Mouse (Mus musculus) bone marrow, adult 2 months (tissue): Measurements from ENCODE around the gene Ccdc32. TPM values are rescaled to one million over a fixed set of nuclear protein-coding genes. Genes with fewer than 3 reads are reported as not detected.

ENCODE experiments used
- H3K27ac ChIP-seq: fragments of 200-500 bp; 2 replicates; pipeline ENCODE4 v1.5.1; 2012; ENCODE audit warnings: low read depth, mild to moderate bottlenecking, control low read depth, inconsistent platforms, low read length; ENCODE audit not compliant: control insufficient read depth, poor library complexity, insufficient read depth
- H3K4me1 ChIP-seq: fragments of 200-500 bp; 2 replicates; pipeline ENCODE4 v1.6.1; 2011; ENCODE audit warnings: low read length; ENCODE audit not compliant: control insufficient read depth, insufficient read depth
- H3K4me3 ChIP-seq: fragments of 200-500 bp; replicated peaks from 2 replicates; pipeline ENCODE3; 2011; ENCODE audit warnings: mild to moderate bottlenecking, low read depth, low read length, control low read depth; ENCODE audit not compliant: control insufficient read depth
- CTCF ChIP-seq: fragments of 200-500 bp; IDR thresholded peaks from 2 replicates; pipeline ENCODE4 v1.5.1; 2011; ENCODE audit warnings: low read length, control low read depth; ENCODE audit not compliant: control insufficient read depth, insufficient read depth
- POLR2A ChIP-seq: fragments of 200-500 bp; IDR thresholded peaks from 2 replicates; pipeline ENCODE4 v1.6.1; 2011; ENCODE audit warnings: low read depth, mild to moderate bottlenecking, control low read depth, low read length, borderline replicate concordance; ENCODE audit not compliant: control insufficient read depth
- WGBS: fragments of 180-500 bp; shearing (Covaris S2); methylation state at CpG from one replicate; pipeline ENCODE4 v1.1.7; 2018; 5-methylcytosine and 5-hydroxymethylcytosine counted together
- polyA plus RNA-seq: library from polyadenylated mRNA; stranded (reverse); fragments of >200 nt; gene quantifications from 2 replicates; pipeline ENCODE4 v1.2.4, GENCODE M21; 2011; ENCODE audit warnings: low replicate concordance; ENCODE audit not compliant: missing spikeins, insufficient read depth, insufficient read length

Ccdc32 gene
- polyA plus RNA-seq, 1 experiment: 9.7 TPM

- H3K27ac ChIP-seq: no peak overlapping the region; the same call in 1 of the 2 replicates
- 2% methylated on average over 57 of the region's 57 CpGs for WGBS
- H3K4me3 ChIP-seq: peak overlapping the region; percentile 49
- TF ChIP-seq POLR2A (no peak), CTCF (peak; percentile 74)
- peaks cover 1% of the 10 kb centered on the region; the same call in 1 of the 2 replicates for H3K4me1 ChIP-seq
Observed at GRCm38 (mm10) chr2:118976282-118976929, 52.8 kb downstream of the Ccdc32 start.

GRCm38 (mm10) chr2:118975855-118976254, 53.3 kb downstream of the Ccdc32 start:
- no peak overlapping the region; the same call in 1 of the 2 replicates for H3K27ac ChIP-seq

GRCm38 (mm10) chr2:118972687-118973376, 56.4 kb downstream of the Ccdc32 start:
- H3K4me1 ChIP-seq: peaks cover 1% of the 10 kb centered on the region; the same call in 1 of the 2 replicates
- H3K4me3 ChIP-seq: peak overlapping the region; percentile 43
- H3K27ac ChIP-seq: no peak overlapping the region
- TF ChIP-seq CTCF (peak; percentile 74), POLR2A (peak; percentile 55; the same call in 1 of the 2 replicates)
- under 1% methylated on average over 33 of the region's 33 CpGs for WGBS

More at GRCm38 (mm10) chr2:118975855-118976254, 53.3 kb downstream of the Ccdc32 start:
- peak overlapping the region; percentile 49 for H3K4me3 ChIP-seq
- peaks cover 1% of the 10 kb centered on the region; the same call in 1 of the 2 replicates for H3K4me1 ChIP-seq
- under 1% methylated on average over 15 of the region's 15 CpGs for WGBS
- no peak for TF ChIP-seq POLR2A
- no peak for TF ChIP-seq CTCF

- 30% methylated on average over 5 of the region's 5 CpGs for WGBS
- Histone ChIP-seq H3K4me1 (peaks cover 1% of the 10 kb centered on the region; the same call in 1 of the 2 replicates), H3K4me3 (no peak overlapping the region), H3K27ac (no peak overlapping the region)
- no peak for TF ChIP-seq POLR2A
- TF ChIP-seq CTCF: no peak
Observed at GRCm38 (mm10) chr2:118972048-118972447, 57.1 kb downstream of the Ccdc32 start.

GRCm38 (mm10) chr2:118969585-118970147, 59.5 kb downstream of the Ccdc32 start:
- peaks cover 1% of the 10 kb centered on the region; the same call in 1 of the 2 replicates for H3K4me1 ChIP-seq
- WGBS: 79% methylated on average over 11 of the region's 11 CpGs
- H3K27ac ChIP-seq: no peak overlapping the region
- no peak overlapping the region for H3K4me3 ChIP-seq
- TF ChIP-seq POLR2A: no peak

Other genes starting within 250 kb of the Ccdc32 start
- gene Disp2, start 249.7 kb downstream of the Ccdc32 start, polyA plus RNA-seq: not detected in 2 replicates
- 101 and 133 TPM in 2 replicates for gene Knstrn, start 215.4 kb downstream of the Ccdc32 start, polyA plus RNA-seq
- gene Ivd, start 167.4 kb downstream of the Ccdc32 start, polyA plus RNA-seq: 16.0 and 19.9 TPM in 2 replicates
- 6.6 and 8.7 TPM in 2 replicates for gene Bahd1, start 129.0 kb downstream of the Ccdc32 start, polyA plus RNA-seq
- 1.1 and 2.3 TPM in 2 replicates for gene Chst14, start 102.9 kb downstream of the Ccdc32 start, polyA plus RNA-seq
- 1.5 and 2.4 TPM in 2 replicates for gene Rpusd2, start 5.4 kb upstream of the Ccdc32 start, polyA plus RNA-seq
- 14.8 and 21.4 TPM in 2 replicates for gene Knl1, start 17.7 kb upstream of the Ccdc32 start, polyA plus RNA-seq
- gene Rad51, start 83.4 kb upstream of the Ccdc32 start, polyA plus RNA-seq: 25.6 and 32.4 TPM in 2 replicates
- 25.4 and 36.2 TPM in 2 replicates for gene Rmdn3, start 127.6 kb upstream of the Ccdc32 start, polyA plus RNA-seq
- gene Gchfr, start 138.4 kb upstream of the Ccdc32 start, polyA plus RNA-seq: 4.0 TPM in 1 of 2 replicates, not detected in the other
- gene Gm14137, start 145.1 kb upstream of the Ccdc32 start, polyA plus RNA-seq: not detected in 2 replicates
- 21.0 and 42.2 TPM in 2 replicates for gene Zfyve19, start 179.2 kb upstream of the Ccdc32 start, polyA plus RNA-seq
- gene Dnajc17, start 179.4 kb upstream of the Ccdc32 start, polyA plus RNA-seq: 10.0 and 12.5 TPM in 2 replicates
- not detected in 2 replicates for gene Ppp1r14d, start 200.5 kb upstream of the Ccdc32 start, polyA plus RNA-seq
- 4.3 TPM in 1 of 2 replicates, not detected in the other for gene Spint1, start 208.0 kb upstream of the Ccdc32 start, polyA plus RNA-seq
- gene Rhov, start 241.9 kb upstream of the Ccdc32 start, polyA plus RNA-seq: 2.1 TPM in 1 of 2 replicates, not detected in the other